Comparison of ENCODE assay signal across 17 mouse cellular contexts in genomic region chr7:66107206-66107605, GRCm38 (mm10). TPM values are rescaled to one million over a fixed set of nuclear protein-coding genes. Genes with fewer than 3 reads are reported as not detected.
A peak's percentile ranks its signal among the peaks of the same experiment; 100 is the strongest.
DNase-seq lines count a peak whose midpoint lies in the region; ATAC-seq and TF ChIP-seq lines count a peak whose summit lies in the region.
"Had no signal": no experiment of that assay in that cellular context is flagged by ENCODE, and none has a peak within 500 bp of the region (broad histone marks: within the 10 kb centered on the region; RNA-seq: fewer than 3 reads in every experiment).

No protein-coding gene starts in this region.

- peak; percentile 89 for TF ChIP-seq EP300 in lung, postnatal 0 days (IDR thresholded peaks at IDR 0.05)

- WGBS in limb, embryonic 13.5 days: 75% methylated on average over 11 of the region's 11 CpGs
- 83% methylated on average over 11 of the region's 11 CpGs for WGBS in limb, embryonic 10.5 days
- 43% methylated on average over 11 of the region's 11 CpGs for WGBS in lung, postnatal 0 days

- no peaks in the 10 kb centered on the region for H3K9me3 ChIP-seq in limb, embryonic 13.5 days
- no peaks in the 10 kb centered on the region for H3K9me3 ChIP-seq in limb, embryonic 10.5 days (replicated peaks)
- H3K9me3 ChIP-seq in lung, postnatal 0 days (ENCODE audit: low read length): no peaks in the 10 kb centered on the region
- H3K9me3 ChIP-seq: embryonic facial prominence, embryonic 12.5 days; embryonic facial prominence, embryonic 15.5 days; hindbrain, embryonic 12.5 days had no signal

- H3K4me1 ChIP-seq in limb, embryonic 13.5 days: peaks cover 34% of the 10 kb centered on the region
- peaks cover 24% of the 10 kb centered on the region for H3K4me1 ChIP-seq in limb, embryonic 10.5 days
- peaks cover 13% of the 10 kb centered on the region; the same call in 1 of the 2 replicates for H3K4me1 ChIP-seq in lung, postnatal 0 days (ENCODE audit: insufficient read depth, low read depth, low read length)

- peak overlapping the region; percentile 13; the same call in 1 of the 2 replicates for H3K9ac ChIP-seq in limb, embryonic 13.5 days
- H3K9ac ChIP-seq in lung, postnatal 0 days (replicated peaks; ENCODE audit: low read depth): no peak overlapping the region
- H3K9ac ChIP-seq: embryonic facial prominence, embryonic 12.5 days; embryonic facial prominence, embryonic 15.5 days; forebrain, postnatal 0 days; hindbrain, embryonic 12.5 days had no signal

- no peaks in the 10 kb centered on the region for H3K36me3 ChIP-seq in limb, embryonic 13.5 days
- H3K36me3 ChIP-seq in limb, embryonic 10.5 days: no peaks in the 10 kb centered on the region
- no peaks in the 10 kb centered on the region for H3K36me3 ChIP-seq in lung, postnatal 0 days (ENCODE audit: insufficient read depth, low read length)
- H3K36me3 ChIP-seq: embryonic facial prominence, embryonic 12.5 days; embryonic facial prominence, embryonic 15.5 days; hindbrain, embryonic 12.5 days had no signal

- ATAC-seq in limb, embryonic 13.5 days (ENCODE audit: low FRiP score, low read depth): no peak
- peak; percentile 5; the same call in 1 of the 2 replicates for ATAC-seq in lung, postnatal 0 days
- ATAC-seq: CD4-positive, CD25-positive, alpha-beta regulatory T cell, adult 4 months; forebrain, embryonic 14.5 days; forebrain, postnatal 0 days had no signal

- no peak overlapping the region for H3K4me3 ChIP-seq in limb, embryonic 13.5 days
- H3K4me3 ChIP-seq in limb, embryonic 10.5 days: no peak overlapping the region
- no peak overlapping the region for H3K4me3 ChIP-seq in lung, postnatal 0 days (ENCODE audit: low read depth, low read length)
- H3K4me3 ChIP-seq: embryonic facial prominence, embryonic 12.5 days; embryonic facial prominence, embryonic 15.5 days; gastrocnemius, adult 2 months; hindbrain, embryonic 12.5 days had no signal

- no peak for TF ChIP-seq CTCF in lung, postnatal 0 days (IDR thresholded peaks at IDR 0.05)

- no peak overlapping the region for H3K4me2 ChIP-seq in limb, embryonic 13.5 days (replicated peaks)
- H3K4me2 ChIP-seq in lung, postnatal 0 days (replicated peaks; ENCODE audit: low read depth, low read length): peak overlapping the region; percentile 14; the same call in 1 of the 2 replicates
- H3K4me2 ChIP-seq: embryonic facial prominence, embryonic 12.5 days; embryonic facial prominence, embryonic 15.5 days; heart, embryonic 11.5 days; hindbrain, embryonic 12.5 days had no signal

- no peaks in the 10 kb centered on the region for H3K27me3 ChIP-seq in limb, embryonic 13.5 days
- no peaks in the 10 kb centered on the region for H3K27me3 ChIP-seq in limb, embryonic 10.5 days (ENCODE audit: low read depth, poor library complexity, severe bottlenecking)
- no peaks in the 10 kb centered on the region for H3K27me3 ChIP-seq in lung, postnatal 0 days (replicated peaks; ENCODE audit: insufficient read depth, low read length)
- H3K27me3 ChIP-seq: embryonic facial prominence, embryonic 12.5 days; embryonic facial prominence, embryonic 15.5 days had no signal

- H3K27ac ChIP-seq in limb, embryonic 13.5 days: no peak overlapping the region
- H3K27ac ChIP-seq in limb, embryonic 10.5 days: no peak overlapping the region
- H3K27ac ChIP-seq in lung, postnatal 0 days (ENCODE audit: low read length): peak overlapping the region; percentile 52; the same call in 1 of the 2 replicates
- H3K27ac ChIP-seq: embryonic facial prominence, embryonic 12.5 days; embryonic facial prominence, embryonic 15.5 days; gastrocnemius, adult 2 months; hindbrain, embryonic 12.5 days had no signal

- DNase-seq in kidney, adult 9 months: peak; percentile 28
- no peak for DNase-seq in kidney, adult 11 months
- DNase-seq in limb, embryonic 10.5 days (ENCODE audit: low spot score): no peak
- DNase-seq in lung, postnatal 0 days (ENCODE audit: low spot score): peak; percentile 87
- DNase-seq in lung, postnatal 36 days: no peak
- DNase-seq: cerebellum, adult 11 months; cerebellum, adult 9-11 months; gastrocnemius, postnatal 14 days had no signal

RNA-seq across cellular contexts. Expression of gene Chsy1, which starts 2.1 kb away (rescaled TPM):
- polyA plus RNA-seq in limb, embryonic 13.5 days (2015; fragmentation: Nextera tagmentation; extraction: Ambion mirVana): 24.9 and 26.4 TPM in 2 replicates
- polyA plus RNA-seq in limb, embryonic 10.5 days (2016; fragmentation: Nextera tagmentation; extraction: Ambion mirVana): 12.9 and 14.8 TPM in 2 replicates
- polyA plus RNA-seq in lung, postnatal 0 days (2015; fragmentation: Nextera tagmentation; extraction: Ambion mirVana): 22.5 and 23.7 TPM in 2 replicates

RNA-seq across cellular contexts. Expression of gene Selenos, which starts 27.8 kb away (rescaled TPM):
- polyA plus RNA-seq in limb, embryonic 13.5 days (2015; fragmentation: Nextera tagmentation; extraction: Ambion mirVana): 121 and 128 TPM in 2 replicates
- 83.0 and 83.5 TPM in 2 replicates for polyA plus RNA-seq in limb, embryonic 10.5 days (2016; fragmentation: Nextera tagmentation; extraction: Ambion mirVana)
- polyA plus RNA-seq in lung, postnatal 0 days (2015; fragmentation: Nextera tagmentation; extraction: Ambion mirVana): 164 and 167 TPM in 2 replicates

RNA-seq across cellular contexts. Expression of gene Snrpa1, which starts 48.4 kb away (rescaled TPM):
- 186 and 192 TPM in 2 replicates for polyA plus RNA-seq in limb, embryonic 13.5 days (2015; fragmentation: Nextera tagmentation; extraction: Ambion mirVana)
- 276 and 312 TPM in 2 replicates for polyA plus RNA-seq in limb, embryonic 10.5 days (2016; fragmentation: Nextera tagmentation; extraction: Ambion mirVana)
- polyA plus RNA-seq in lung, postnatal 0 days (2015; fragmentation: Nextera tagmentation; extraction: Ambion mirVana): 58.0 and 59.1 TPM in 2 replicates

Comparison
In these comparisons a context has a peak if more than half of its experiments do, and no peak if none do; other contexts are left out.
1. DNase-seq: peak in kidney, adult 9 months (single experiment) and lung, postnatal 0 days (single experiment); none in kidney, adult 11 months (single experiment), limb, embryonic 10.5 days (single experiment) and lung, postnatal 36 days (single experiment).